Mouse (Mus musculus) myocyte (in vitro differentiated cells): ENCODE data around the gene Med24.

Source experiments
- MYOD1 ChIP-seq, 3 experiments: IDR thresholded peaks; one replicate each; pipeline ENCODE4 v1.6.1; 2011; ENCODE audit warnings: control low read depth in 2 of 3, low read depth in 2 of 3, mild to moderate bottlenecking in 2 of 3, moderate library complexity in 1 of 3; ENCODE audit not compliant: insufficient read length in 2 of 3, control insufficient read depth in 1 of 3
- POLR2A ChIP-seq: IDR thresholded peaks from one replicate; pipeline ENCODE4 v1.6.1; 2011; ENCODE audit warnings: low read depth, mild to moderate bottlenecking, control low read depth, moderate library complexity; ENCODE audit not compliant: insufficient read length
- REST ChIP-seq: IDR thresholded peaks from one replicate; pipeline ENCODE4 v1.6.1; 2011; ENCODE audit warnings: mild to moderate bottlenecking, control low read depth, moderate library complexity; ENCODE audit not compliant: insufficient read depth, insufficient read length
- USF1 ChIP-seq: IDR thresholded peaks from one replicate; pipeline ENCODE4 v1.6.1; 2011; ENCODE audit warnings: low read depth, mild to moderate bottlenecking, control low read depth, moderate library complexity

GRCm38 (mm10) chr11:98723098-98723497 lies 6.1 kb downstream of the Med24 start:
- TF ChIP-seq REST (no peak), POLR2A (no peak), MYOD1 (IDR thresholded peaks at IDR 0.05; ENCODE audit: control insufficient read depth in 1 of 3, insufficient read length in 2 of 3, low read depth in 2 of 3) (no peak), USF1 (no peak)
